Mouse (Mus musculus) ES-E14 (cell line): ENCODE measurements around the gene Gm38392.

Experiments used
- CHD2 ChIP-seq: IDR thresholded peaks from 2 replicates; pipeline ENCODE4 v1.6.1; 2014; ENCODE audit warnings: mild to moderate bottlenecking, low read depth, low read length, inconsistent platforms
- HCFC1 ChIP-seq: IDR thresholded peaks from 2 replicates; pipeline ENCODE4 v1.6.1; 2012; ENCODE audit warnings: low read length, inconsistent platforms, borderline replicate concordance; ENCODE audit not compliant: insufficient read depth
- MAFK ChIP-seq: IDR thresholded peaks from 2 replicates; pipeline ENCODE4 v1.6.1; 2014; ENCODE audit warnings: mild to moderate bottlenecking, low read depth, low read length, inconsistent platforms; ENCODE audit not compliant: insufficient read depth
- ZC3H11A ChIP-seq: IDR thresholded peaks from 2 replicates; pipeline ENCODE4 v1.6.1; 2012; ENCODE audit warnings: low read depth, mild to moderate bottlenecking, inconsistent platforms, low read length, borderline replicate concordance
- ZNF384 ChIP-seq: IDR thresholded peaks from 2 replicates; pipeline ENCODE4 v1.6.1; 2012; ENCODE audit warnings: low read depth, low read length, inconsistent platforms

DNA sequence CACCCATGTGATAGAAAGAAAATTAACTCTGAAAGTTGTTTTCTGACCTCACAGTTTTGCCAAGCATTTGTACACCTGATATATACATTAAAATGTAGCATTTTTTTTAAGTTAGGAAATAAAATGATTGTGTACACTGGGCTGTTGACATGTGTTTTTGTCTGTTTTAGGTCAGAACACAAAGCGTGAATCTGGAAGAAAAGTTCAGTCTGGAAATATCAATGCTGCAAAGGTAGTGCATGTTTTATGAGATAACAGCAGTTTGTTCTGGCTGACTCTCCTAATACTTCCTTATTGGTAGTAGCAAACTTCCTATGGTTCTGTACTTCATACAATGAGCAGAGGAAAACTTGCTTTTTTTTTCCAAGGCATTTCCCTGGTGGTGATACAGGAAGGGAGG lies 12.2 kb upstream of the Gm38392 start:
- TF ChIP-seq CHD2: no peak
- TF ChIP-seq HCFC1: no peak
- TF ChIP-seq MAFK: no peak
- TF ChIP-seq ZC3H11A: no peak
- TF ChIP-seq ZNF384: no peak
